Comparison of ENCODE assay signal across 9 mouse cellular contexts in the genomic region with DNA sequence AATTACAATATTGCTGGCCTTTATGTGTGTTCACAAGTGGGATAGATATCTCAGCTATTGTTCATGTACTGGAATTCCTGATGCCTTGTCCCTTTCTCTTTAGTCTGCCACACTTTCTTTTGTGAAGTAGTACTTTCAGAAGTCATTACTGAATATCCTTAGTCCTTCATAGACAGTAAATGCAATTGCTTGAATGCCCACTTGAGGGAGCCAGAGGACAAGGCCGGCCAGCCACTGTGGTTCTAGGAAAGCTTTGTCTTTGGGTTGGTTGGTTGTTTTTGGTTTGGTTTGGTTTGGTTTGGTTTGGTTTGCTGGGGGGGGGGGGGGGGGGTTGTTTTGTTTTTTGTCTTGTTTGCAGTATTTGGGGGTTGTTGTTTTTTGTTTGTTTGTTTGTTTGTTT. TPM values are rescaled to one million over a fixed set of nuclear protein-coding genes. Genes with fewer than 3 reads are reported as not detected.
DNase-seq lines count a peak whose midpoint lies in the region; ATAC-seq lines count a peak whose summit lies in the region.
"Had no signal": no experiment of that assay in that cellular context is flagged by ENCODE, and none has a peak within 500 bp of the region (broad histone marks: within the 10 kb centered on the region; RNA-seq: fewer than 3 reads in every experiment).

No protein-coding gene starts in this region.

- H3K4me1 ChIP-seq in forebrain, embryonic 10.5 days = peaks cover 4% of the 10 kb centered on the region
- peaks cover 5% of the 10 kb centered on the region for H3K4me1 ChIP-seq in hindbrain, embryonic 10.5 days (replicated peaks)
- no peaks in the 10 kb centered on the region; the same call in 1 of the 2 replicates for H3K4me1 ChIP-seq in midbrain, embryonic 11.5 days (ENCODE audit: control insufficient read depth, insufficient read depth, low read length)

- H3K27ac ChIP-seq in forebrain, embryonic 10.5 days = no peak overlapping the region
- H3K27ac ChIP-seq in hindbrain, embryonic 10.5 days = no peak overlapping the region
- no peak overlapping the region for H3K27ac ChIP-seq in midbrain, embryonic 11.5 days (ENCODE audit: low read depth, low read length)
- H3K27ac ChIP-seq: liver, embryonic 15.5 days had no signal

- WGBS in forebrain, embryonic 10.5 days = 0% methylated on average over 1 of the region's 1 CpGs
- WGBS in hindbrain, embryonic 10.5 days = 5% methylated on average over 1 of the region's 1 CpGs
- WGBS in midbrain, embryonic 11.5 days = 0% methylated on average over 1 of the region's 1 CpGs

- no peak overlapping the region for H3K4me2 ChIP-seq in midbrain, embryonic 11.5 days
- H3K4me2 ChIP-seq: liver, embryonic 15.5 days had no signal

- H3K9me3 ChIP-seq in forebrain, embryonic 10.5 days = no peaks in the 10 kb centered on the region
- no peaks in the 10 kb centered on the region for H3K9me3 ChIP-seq in hindbrain, embryonic 10.5 days
- H3K9me3 ChIP-seq in midbrain, embryonic 11.5 days (ENCODE audit: control insufficient read depth, low read length) = no peaks in the 10 kb centered on the region
- H3K9me3 ChIP-seq: liver, embryonic 15.5 days had no signal

- peak; percentile 61 for DNase-seq in cerebellum, adult 11 months
- peak; percentile 82 for DNase-seq in brain, adult 2 months (ENCODE audit: low read depth, low spot score)
- peak; percentile 74 for DNase-seq in forebrain, embryonic 10.5 days (ENCODE audit: extremely low spot score, low spot score)
- DNase-seq in hindbrain, embryonic 10.5 days (ENCODE audit: low spot score) = peak; percentile 74
- peak; percentile 83 to 95 for DNase-seq in left cerebral cortex, adult 18-20 months (ENCODE audit: low spot score in 2 of 2)
- peak; percentile 99 for DNase-seq in midbrain, embryonic 11.5 days (ENCODE audit: low spot score, missing footprints)
- DNase-seq in skeletal muscle tissue, adult 2 months (ENCODE audit: low read depth, low spot score) = peak; percentile 63

- no peaks in the 10 kb centered on the region for H3K27me3 ChIP-seq in forebrain, embryonic 10.5 days (ENCODE audit: poor library complexity, severe bottlenecking)
- H3K27me3 ChIP-seq in hindbrain, embryonic 10.5 days (ENCODE audit: insufficient read depth, poor library complexity, severe bottlenecking) = no peaks in the 10 kb centered on the region
- no peaks in the 10 kb centered on the region for H3K27me3 ChIP-seq in midbrain, embryonic 11.5 days (ENCODE audit: control insufficient read depth, insufficient read depth, low read length)
- H3K27me3 ChIP-seq: liver, embryonic 15.5 days had no signal

- H3K9ac ChIP-seq in midbrain, embryonic 11.5 days (ENCODE audit: low read length) = no peak overlapping the region
- H3K9ac ChIP-seq: liver, embryonic 15.5 days had no signal

- H3K4me3 ChIP-seq in forebrain, embryonic 10.5 days = no peak overlapping the region
- H3K4me3 ChIP-seq in hindbrain, embryonic 10.5 days = no peak overlapping the region
- H3K4me3 ChIP-seq in midbrain, embryonic 11.5 days (ENCODE audit: low read depth, low read length) = no peak overlapping the region
- H3K4me3 ChIP-seq: liver, embryonic 15.5 days had no signal

- no peak for ATAC-seq in cerebellum, adult (ENCODE audit: insufficient number of reproducible peaks, low FRiP score, low TSS enrichment)
- peak; percentile 61; the same call in 1 of the 2 replicates for ATAC-seq in midbrain, embryonic 11.5 days (ENCODE audit: low FRiP score)

- no peaks in the 10 kb centered on the region for H3K36me3 ChIP-seq in forebrain, embryonic 10.5 days (replicated peaks)
- H3K36me3 ChIP-seq in hindbrain, embryonic 10.5 days = no peaks in the 10 kb centered on the region
- H3K36me3 ChIP-seq in midbrain, embryonic 11.5 days (ENCODE audit: control insufficient read depth, insufficient read depth, low read length) = no peaks in the 10 kb centered on the region
- H3K36me3 ChIP-seq: liver, embryonic 15.5 days had no signal

RNA-seq across cellular contexts. Expression of gene Incenp, which starts 16.6 kb away (rescaled TPM):
- polyA plus RNA-seq in forebrain, embryonic 10.5 days (2016; fragmentation: Nextera tagmentation; extraction: Ambion mirVana) = 169 and 178 TPM in 2 replicates
- polyA plus RNA-seq in hindbrain, embryonic 10.5 days (2016; fragmentation: Nextera tagmentation; extraction: Ambion mirVana) = 124 and 150 TPM in 2 replicates
- total RNA-seq in left cerebral cortex, adult 18-20 months (2021) = 10 to 100 TPM; 31.2 to 37.3 TPM
- polyA plus RNA-seq in midbrain, embryonic 11.5 days (2014; fragmentation: Nextera tagmentation; extraction: Ambion mirVana) = 97.8 and 106 TPM in 2 replicates
